Mouse (Mus musculus) CH12.LX (cell line): ENCODE measurements around the gene Wdfy4. TPM values are rescaled to one million over a fixed set of nuclear protein-coding genes. Genes with fewer than 3 reads are reported as not detected.

Experiments used
- DNase-seq: peaks from one replicate; pipeline ENCODE4 v3.0.0-alpha.2; 2013; ENCODE audit errors: extremely low read depth
- H3K27ac ChIP-seq: 2 replicates; pipeline ENCODE4 v1.5.1; 2012; ENCODE audit warnings: low read depth, mild to moderate bottlenecking, control low read depth, moderate library complexity; ENCODE audit not compliant: insufficient read depth
- H3K27me3 ChIP-seq: replicated peaks from 2 replicates; pipeline ENCODE3; 2012; ENCODE audit warnings: inconsistent platforms
- H3K36me3 ChIP-seq, 2 experiments: replicated peaks in 1 of 2; 2 replicates each; pipeline versions ENCODE3 to v1.6.1; 2012; ENCODE audit warnings: inconsistent platforms in 1 of 2, low read length in 1 of 2, mild to moderate bottlenecking in 1 of 2, mixed read lengths in 1 of 2, moderate library complexity in 1 of 2; ENCODE audit not compliant: control insufficient read depth in 1 of 2, insufficient read depth in 1 of 2
- H3K4me1 ChIP-seq, 2 experiments: 2 replicates each; pipeline ENCODE4 v1.6.1; 2012; ENCODE audit warnings: inconsistent platforms in 1 of 2, moderate library complexity in 1 of 2; ENCODE audit not compliant: insufficient read depth in 2 of 2, control insufficient read depth in 1 of 2
- H3K4me2 ChIP-seq: 2 replicates; pipeline ENCODE4 v1.6.1; 2012; ENCODE audit warnings: low read depth, mild to moderate bottlenecking, control low read depth; ENCODE audit not compliant: poor library complexity, insufficient read depth, severe bottlenecking
- H3K4me3 ChIP-seq, 3 experiments: fragments of 150-350 bp in 1 of 3; sonication (generic) in 1 of 3; replicated peaks in 1 of 3; 2 replicates each; pipeline versions ENCODE3 to v1.5.1; 2011 to 2012; ENCODE audit warnings: low read depth in 2 of 3, low read length in 2 of 3, mild to moderate bottlenecking in 2 of 3, moderate library complexity in 2 of 3, control low read depth in 1 of 3, improper control_type of control experiment in 1 of 3, inconsistent platforms in 1 of 3, mixed read lengths in 1 of 3; ENCODE audit not compliant: poor library complexity in 1 of 3
- H3K79me2 ChIP-seq: replicated peaks from 2 replicates; pipeline ENCODE4 v1.6.1; 2012; ENCODE audit warnings: mild to moderate bottlenecking, moderate library complexity; ENCODE audit not compliant: control insufficient read depth, poor library complexity, insufficient read depth, severe bottlenecking; ENCODE audit errors: extremely low read depth
- H3K9ac ChIP-seq: 2 replicates; pipeline ENCODE4 v1.6.1; 2012; ENCODE audit warnings: low read depth, mild to moderate bottlenecking, control low read depth, moderate library complexity; ENCODE audit not compliant: insufficient read depth
- H3K9me3 ChIP-seq: replicated peaks from 2 replicates; pipeline ENCODE3; 2012; ENCODE audit warnings: low read length, inconsistent platforms, mixed read lengths
- CHD1 ChIP-seq: IDR thresholded peaks from 2 replicates; pipeline ENCODE4 v1.6.1; 2012; ENCODE audit warnings: low read depth, low read length, improper control_type of control experiment, inconsistent platforms
- CHD2 ChIP-seq: IDR thresholded peaks from 2 replicates; pipeline ENCODE4 v1.6.1; 2011; ENCODE audit warnings: low read length, improper control_type of control experiment
- CTCF ChIP-seq, 2 experiments: IDR thresholded peaks in 1 of 2; conservative IDR thresholded peaks in 1 of 2; 2 replicates each; pipeline ENCODE4 v1.5.1; 2011 to 2012; ENCODE audit warnings: low read depth in 2 of 2, low read length in 2 of 2, improper control_type of control experiment in 1 of 2, inconsistent platforms in 1 of 2, mild to moderate bottlenecking in 1 of 2, moderate library complexity in 1 of 2
- E2F4 ChIP-seq: IDR thresholded peaks from 2 replicates; pipeline ENCODE4 v1.6.1; 2011; ENCODE audit warnings: low read depth, low read length, improper control_type of control experiment; ENCODE audit not compliant: insufficient replicate concordance
- EP300 ChIP-seq: IDR thresholded peaks from 2 replicates; pipeline ENCODE4 v1.6.1; 2011; ENCODE audit warnings: low read length, improper control_type of control experiment
- GABPA ChIP-seq: IDR thresholded peaks from 2 replicates; pipeline ENCODE4 v1.6.1; 2012; ENCODE audit warnings: low read depth, low read length, improper control_type of control experiment, inconsistent platforms; ENCODE audit not compliant: insufficient replicate concordance
- JUN ChIP-seq: IDR thresholded peaks from 2 replicates; pipeline ENCODE4 v1.6.1; 2011; ENCODE audit warnings: low read depth, mild to moderate bottlenecking, low read length, improper control_type of control experiment, moderate library complexity; ENCODE audit not compliant: insufficient read depth
- JUND ChIP-seq: conservative IDR thresholded peaks from 2 replicates; pipeline ENCODE4 v1.6.1; 2011; ENCODE audit warnings: low read depth, low read length, improper control_type of control experiment
- MAFK ChIP-seq: IDR thresholded peaks from 2 replicates; pipeline ENCODE4 v1.6.1; 2011; ENCODE audit warnings: low read length, improper control_type of control experiment; ENCODE audit not compliant: insufficient replicate concordance
- MAX ChIP-seq: IDR thresholded peaks from 2 replicates; pipeline ENCODE4 v1.6.1; 2011; ENCODE audit warnings: low read length, improper control_type of control experiment
- MAZ ChIP-seq: IDR thresholded peaks from 2 replicates; pipeline ENCODE4 v1.6.1; 2012; ENCODE audit warnings: low read depth, mild to moderate bottlenecking, inconsistent platforms, low read length, improper control_type of control experiment, moderate library complexity
- MEF2A ChIP-seq: IDR thresholded peaks from 2 replicates; pipeline ENCODE4 v1.6.1; 2014; ENCODE audit warnings: low read depth, mild to moderate bottlenecking, inconsistent platforms, low read length, improper control_type of control experiment, borderline replicate concordance
- MYC ChIP-seq: IDR thresholded peaks from 2 replicates; pipeline ENCODE4 v1.6.1; 2011; ENCODE audit warnings: low read depth, mild to moderate bottlenecking, improper control_type of control experiment, low read length
- NRF1 ChIP-seq: IDR thresholded peaks from 2 replicates; pipeline ENCODE4 v1.6.1; 2014; ENCODE audit warnings: low read depth, mild to moderate bottlenecking, inconsistent platforms, low read length, improper control_type of control experiment, moderate library complexity
- POLR2A ChIP-seq: IDR thresholded peaks from 2 replicates; pipeline ENCODE4 v1.6.1; 2011; ENCODE audit warnings: low read depth, mild to moderate bottlenecking, improper control_type of control experiment, low read length
- POLR2AphosphoS2 ChIP-seq: IDR thresholded peaks from 2 replicates; pipeline ENCODE4 v1.6.1; 2011; ENCODE audit warnings: low read depth, low read length, improper control_type of control experiment
- RCOR1 ChIP-seq: conservative IDR thresholded peaks from 2 replicates; pipeline ENCODE4 v1.6.1; 2012; ENCODE audit warnings: low read depth, mild to moderate bottlenecking, inconsistent platforms, low read length, improper control_type of control experiment
- SIN3A ChIP-seq: IDR thresholded peaks from 2 replicates; pipeline ENCODE4 v1.6.1; 2012; ENCODE audit warnings: low read length, improper control_type of control experiment, inconsistent platforms
- TBP ChIP-seq: conservative IDR thresholded peaks from 2 replicates; pipeline ENCODE4 v1.6.1; 2011; ENCODE audit warnings: low read depth, low read length, improper control_type of control experiment
- TCF12 ChIP-seq: IDR thresholded peaks from 2 replicates; pipeline ENCODE4 v1.6.1; 2014; ENCODE audit warnings: low read depth, mild to moderate bottlenecking, inconsistent platforms, low read length, improper control_type of control experiment
- USF2 ChIP-seq: conservative IDR thresholded peaks from 2 replicates; pipeline ENCODE4 v1.6.1; 2011; ENCODE audit warnings: low read depth, low read length, improper control_type of control experiment
- ZKSCAN1 ChIP-seq: IDR thresholded peaks from 2 replicates; pipeline ENCODE4 v1.6.1; 2012; ENCODE audit warnings: low read depth, inconsistent platforms, low read length, improper control_type of control experiment, borderline replicate concordance
- dilution Hi-C: fragments of 300-500 bp; cut with MboI; formaldehyde crosslinking; loops from 2 replicates; pipeline ENCODE4 v1.14.3; 2020; ENCODE audit warnings: low sequenced_read_pairs; ENCODE audit not compliant: extremely low pct_unique_long_range_greater_than_20kb, extremely low pct_ligation_motif_present
- in situ Hi-C: fragments of 300-500 bp; cut with MboI; formaldehyde crosslinking; loops from 3 replicates; pipeline ENCODE4 v1.14.3; 2019; ENCODE audit warnings: low sequenced_read_pairs, low pct_ligation_motif_present, low pct_unique_long_range_greater_than_20kb, mixed read lengths
- polyA plus RNA-seq: library from polyadenylated mRNA; unstranded; fragments of >175 nt; gene quantifications from 2 replicates; pipeline ENCODE4 v1.2.1, GENCODE M21; 2012; ENCODE audit warnings: low read depth; ENCODE audit not compliant: insufficient read length
- total RNA-seq, 2 experiments: library from RNA; depleted of rRNA; stranded (reverse); fragments of 300-350 nt in 1 of 2; fragments of >200 nt in 1 of 2; gene quantifications; 2 replicates each; pipeline ENCODE4 v1.2.3; 2012 to 2014

The Wdfy4 gene
- total and polyA plus RNA-seq, 3 experiments: 56.0 to 140 (median 115) TPM

DNA sequence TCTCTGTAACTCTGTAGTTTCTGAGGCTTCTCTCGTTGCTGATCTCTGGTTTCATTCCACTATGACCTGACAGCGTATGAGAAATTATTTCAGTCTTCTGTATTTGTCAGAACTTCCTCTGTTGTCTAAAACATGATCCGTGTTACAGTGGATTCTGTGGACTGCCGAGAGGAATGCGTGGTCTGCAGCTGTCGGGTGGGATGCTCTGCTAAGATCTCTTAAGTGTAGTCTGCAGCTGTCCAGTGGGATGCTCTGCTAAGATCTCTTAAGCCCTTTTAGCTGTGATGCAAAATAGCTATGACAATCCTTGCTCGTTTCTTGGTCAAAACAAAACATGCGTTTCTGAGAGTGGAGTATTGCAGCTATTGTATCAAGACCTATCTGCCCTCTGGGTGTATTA lies 25.5 kb upstream of the Wdfy4 start:
- H3K27me3 ChIP-seq: peaks cover 16% of the 10 kb centered on the region
- H3K27ac ChIP-seq: no peak overlapping the region
- dilution Hi-C loops: no loop called here
- H3K36me3 ChIP-seq: no peaks in the 10 kb centered on the region
- TF ChIP-seq TBP (no peak), GABPA (no peak), POLR2A (no peak), MYC (no peak), POLR2AphosphoS2 (no peak), MEF2A (no peak), E2F4 (no peak), MAFK (no peak), NRF1 (no peak), ZKSCAN1 (no peak), CTCF (conservative IDR thresholded peaks at IDR 0.05 in 1 of 2, IDR thresholded peaks at IDR 0.05 in 1 of 2; ENCODE audit: low read depth in 2 of 2, low read length in 2 of 2) (no peak), TCF12 (no peak)
- TF ChIP-seq, all 38 proteins: peak for 0
- H3K4me2 ChIP-seq: no peak overlapping the region
- peaks cover 23 to 44% of the 10 kb centered on the region in 2 experiments for H3K4me1 ChIP-seq
- no peaks in the 10 kb centered on the region for H3K79me2 ChIP-seq
- H3K9me3 ChIP-seq: no peaks in the 10 kb centered on the region
- H3K9ac ChIP-seq: no peak overlapping the region
- DNase-seq: no peak
- no peak overlapping the region for H3K4me3 ChIP-seq
- in situ Hi-C loops: loop anchor here (5.0 to 10.0 kb wide), 2 partner anchors 91 to 154 kb away; no protein-coding TSS in a partner anchor

DNA sequence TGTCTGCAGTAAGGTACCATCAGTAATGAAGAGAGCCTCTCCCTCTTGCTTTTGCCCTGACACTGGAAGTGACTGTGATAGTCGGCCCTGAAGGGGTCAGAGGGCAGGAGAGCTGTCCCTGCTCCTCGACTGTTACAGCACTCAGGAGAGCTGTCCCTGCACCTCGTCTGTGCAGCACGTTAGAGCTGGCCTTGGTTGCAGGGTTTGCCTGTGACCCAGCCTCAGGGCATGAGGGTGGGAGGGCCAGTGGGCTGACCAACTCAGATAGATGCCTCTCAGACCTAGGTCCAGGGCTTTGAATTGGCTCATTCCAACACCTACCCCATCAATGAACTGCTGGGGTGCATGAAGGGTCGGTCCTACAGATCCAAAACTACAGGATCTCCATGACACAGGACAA lies 23.0 kb upstream of the Wdfy4 start:
- dilution Hi-C loops: no loop called here
- Histone ChIP-seq H3K9ac (no peak overlapping the region), H3K27me3 (peaks cover 4% of the 10 kb centered on the region), H3K4me3 (no peak overlapping the region)
- TF ChIP-seq USF2: no peak
- no peak for TF ChIP-seq CHD1
- no peak for TF ChIP-seq MAZ
- no peak for TF ChIP-seq MAX
- no peak for TF ChIP-seq E2F4
- no peak for TF ChIP-seq MYC
- TF ChIP-seq JUND: no peak
- no peak for TF ChIP-seq JUN
- TF ChIP-seq SIN3A: no peak
- TF ChIP-seq EP300: no peak
- no peak for TF ChIP-seq ZKSCAN1
- TF ChIP-seq RCOR1: no peak
- no peak for TF ChIP-seq CHD2
- TF ChIP-seq, all 38 proteins: peak for 0
- Histone ChIP-seq H3K36me3 (no peaks in the 10 kb centered on the region), H3K4me2 (no peak overlapping the region), H3K27ac (no peak overlapping the region), H3K4me1 (peaks cover 11 to 32% of the 10 kb centered on the region in 2 experiments), H3K9me3 (no peaks in the 10 kb centered on the region), H3K79me2 (no peaks in the 10 kb centered on the region)
- DNase-seq: no peak
- in situ Hi-C loops: no loop called here
